Mouse (Mus musculus) cerebellum, postnatal 10 days (tissue): ENCODE measurements around the gene Scap.
"Not testable (repeated sequence)": the region's sequence is repeated elsewhere in the genome, so short reads cannot be mapped to it uniquely, and the experiment has no call there.

Source experiments
- DNase-seq, 2 experiments: peaks; one replicate each; pipeline ENCODE4 v3.0.0; 2021; ENCODE audit warnings: mixed read lengths in 2 of 2

Scap gene

GRCm38 (mm10) chr9:110390843-110391242, 57.8 kb downstream of the Scap start:
- no peak for DNase-seq

GRCm38 (mm10) chr9:110393295-110393694, 60.2 kb downstream of the Scap start:
- peak; percentile 44 to 59 for DNase-seq

GRCm38 (mm10) chr9:110400650-110401049, 67.6 kb downstream of the Scap start:
- DNase-seq: no peak

GRCm38 (mm10) chr9:110402731-110403130, 69.6 kb downstream of the Scap start:
- no peak for DNase-seq

GRCm38 (mm10) chr9:110403240-110403639, 70.2 kb downstream of the Scap start:
- DNase-seq: not testable (repeated sequence)

- peak in 1 of 2 experiments; percentile 70 for DNase-seq
Measured at GRCm38 (mm10) chr9:110407311-110408098, 74.4 kb downstream of the Scap start.

- peak; percentile 98 to 99 for DNase-seq
Measured at GRCm38 (mm10) chr9:110408099-110408773, 75.1 kb downstream of the Scap start, which contains the start of gene Ptpn23. Gene Ptpn23 (minus strand): TSS chr9:110408213.

- peak; percentile 86 to 87 for DNase-seq
Measured at GRCm38 (mm10) chr9:110410908-110411887, 78.1 kb downstream of the Scap start.

- DNase-seq: peak; percentile 24 to 26
Measured at GRCm38 (mm10) chr9:110412926-110413325, 79.8 kb downstream of the Scap start.

- peak; percentile 72 to 74 for DNase-seq
Measured at GRCm38 (mm10) chr9:110413785-110414184, 80.7 kb downstream of the Scap start.

GRCm38 (mm10) chr9:110419511-110420112, 86.5 kb downstream of the Scap start, which contains the start of gene Ngp:
Gene Ngp (plus strand): TSS chr9:110419747.
- DNase-seq: no peak

GRCm38 (mm10) chr9:110431241-110431640, 98.2 kb downstream of the Scap start:
- DNase-seq: no peak

- no peak for DNase-seq
Measured at GRCm38 (mm10) chr9:110433045-110433444, 100.0 kb downstream of the Scap start.
